Mouse (Mus musculus) MEL (cell line): Measurements from ENCODE around the gene Dohh. TPM values are rescaled to one million over a fixed set of nuclear protein-coding genes. Genes with fewer than 3 reads are reported as not detected.

ENCODE experiments used
- DNase-seq: peaks from one replicate; pipeline ENCODE4 v3.0.0; 2011; ENCODE audit warnings: low read depth, low spot score
- H3K27ac ChIP-seq: 2 replicates; pipeline ENCODE4 v1.5.1; 2012; ENCODE audit warnings: low read depth, mild to moderate bottlenecking, control low read depth, low read length, moderate library complexity; ENCODE audit not compliant: control insufficient read depth
- H3K27me3 ChIP-seq, 2 experiments: fragments of 150-350 bp in 1 of 2; sonication (generic) in 1 of 2; 2 replicates each; pipeline ENCODE4 v1.6.1; 2012; ENCODE audit warnings: low read length in 2 of 2, mild to moderate bottlenecking in 2 of 2, improper control_type of control experiment in 1 of 2, moderate library complexity in 1 of 2; ENCODE audit not compliant: insufficient read depth in 2 of 2, control insufficient read depth in 1 of 2
- H3K36me3 ChIP-seq, 2 experiments: 2 replicates each; pipeline ENCODE4 v1.6.1; 2012 to 2014; ENCODE audit warnings: low read length in 2 of 2, improper control_type of control experiment in 1 of 2, inconsistent platforms in 1 of 2, mild to moderate bottlenecking in 1 of 2; ENCODE audit not compliant: insufficient read depth in 2 of 2, control insufficient read depth in 1 of 2
- H3K4me1 ChIP-seq, 2 experiments: fragments of 150-350 bp in 1 of 2; sonication (generic) in 1 of 2; 2 replicates each; pipeline ENCODE4 v1.6.1; 2012; ENCODE audit warnings: low read length in 2 of 2, improper control_type of control experiment in 1 of 2, mild to moderate bottlenecking in 1 of 2; ENCODE audit not compliant: insufficient read depth in 2 of 2, control insufficient read depth in 1 of 2
- H3K4me3 ChIP-seq, 2 experiments: fragments of 150-350 bp in 1 of 2; sonication (generic) in 1 of 2; 2 replicates each; pipeline ENCODE4 v1.5.1; 2012; ENCODE audit warnings: low read depth in 2 of 2, low read length in 2 of 2, mild to moderate bottlenecking in 2 of 2, moderate library complexity in 2 of 2, control low read depth in 1 of 2, improper control_type of control experiment in 1 of 2; ENCODE audit not compliant: control insufficient read depth in 1 of 2, insufficient read depth in 1 of 2
- H3K79me2 ChIP-seq: 2 replicates; pipeline ENCODE4 v1.6.1; 2012; ENCODE audit warnings: mild to moderate bottlenecking, low read length, moderate library complexity; ENCODE audit not compliant: control insufficient read depth, poor library complexity, insufficient read depth
- H3K9ac ChIP-seq: 2 replicates; pipeline ENCODE4 v1.6.1; 2012; ENCODE audit warnings: low read depth, mild to moderate bottlenecking, control low read depth, low read length, moderate library complexity; ENCODE audit not compliant: control insufficient read depth, poor library complexity, severe bottlenecking
- H3K9me3 ChIP-seq: fragments of 150-350 bp; sonication (generic); replicated peaks from 2 replicates; pipeline ENCODE4 v1.6.1; 2012; ENCODE audit warnings: mild to moderate bottlenecking, low read length, improper control_type of control experiment, moderate library complexity; ENCODE audit not compliant: insufficient read depth
- BHLHE40 ChIP-seq: IDR thresholded peaks from 2 replicates; pipeline ENCODE4 v1.6.1; 2012; ENCODE audit warnings: low read depth, mild to moderate bottlenecking, inconsistent platforms, low read length, improper control_type of control experiment, borderline replicate concordance
- CHD1 ChIP-seq: IDR thresholded peaks from 2 replicates; pipeline ENCODE4 v1.6.1; 2012; ENCODE audit warnings: low read depth, mild to moderate bottlenecking, inconsistent platforms, low read length, improper control_type of control experiment
- ELF1 ChIP-seq: IDR thresholded peaks from 2 replicates; pipeline ENCODE4 v1.6.1; 2014; ENCODE audit warnings: low read depth, mild to moderate bottlenecking, inconsistent platforms, low read length, improper control_type of control experiment, moderate library complexity
- ETS1 ChIP-seq: IDR thresholded peaks from 2 replicates; pipeline ENCODE4 v1.6.1; 2012; ENCODE audit warnings: low read depth, mild to moderate bottlenecking, inconsistent platforms, low read length, improper control_type of control experiment, moderate library complexity
- GATA1 ChIP-seq: IDR thresholded peaks from 2 replicates; pipeline ENCODE4 v1.6.1; 2011; ENCODE audit warnings: low read depth, low read length, improper control_type of control experiment
- MAFK ChIP-seq: IDR thresholded peaks from 2 replicates; pipeline ENCODE4 v1.6.1; 2011; ENCODE audit warnings: low read depth, mild to moderate bottlenecking, low read length, improper control_type of control experiment, borderline replicate concordance
- MEF2A ChIP-seq: IDR thresholded peaks from 2 replicates; pipeline ENCODE4 v1.6.1; 2014; ENCODE audit warnings: low read depth, mild to moderate bottlenecking, inconsistent platforms, low read length, improper control_type of control experiment; ENCODE audit not compliant: poor library complexity, insufficient replicate concordance, severe bottlenecking; ENCODE audit errors: extremely low read depth
- MYC ChIP-seq: IDR thresholded peaks from 2 replicates; pipeline ENCODE4 v1.6.1; 2011; ENCODE audit warnings: low read depth, mild to moderate bottlenecking, low read length, improper control_type of control experiment, moderate library complexity
- NELFE ChIP-seq: IDR thresholded peaks from 2 replicates; pipeline ENCODE4 v1.6.1; 2011; ENCODE audit warnings: low read depth, low read length, improper control_type of control experiment
- POLR2A ChIP-seq, 2 experiments: IDR thresholded peaks; 2 replicates each; pipeline ENCODE4 v1.6.1; 2011 to 2012; ENCODE audit warnings: low read length in 2 of 2, mild to moderate bottlenecking in 2 of 2, control low read depth in 1 of 2, improper control_type of control experiment in 1 of 2, low read depth in 1 of 2, moderate library complexity in 1 of 2; ENCODE audit not compliant: control insufficient read depth in 1 of 2, insufficient read depth in 1 of 2, poor library complexity in 1 of 2
- POLR2AphosphoS5 ChIP-seq: IDR thresholded peaks from 2 replicates; pipeline ENCODE4 v1.6.1; 2012; ENCODE audit warnings: low read depth, borderline replicate concordance, mild to moderate bottlenecking, inconsistent platforms, low read length, moderate library complexity, mixed read lengths
- RCOR1 ChIP-seq: IDR thresholded peaks from 2 replicates; pipeline ENCODE4 v1.6.1; 2012; ENCODE audit warnings: low read depth, mild to moderate bottlenecking, inconsistent platforms, low read length, improper control_type of control experiment
- TCF12 ChIP-seq: IDR thresholded peaks from 2 replicates; pipeline ENCODE4 v1.6.1; 2014; ENCODE audit warnings: low read depth, mild to moderate bottlenecking, inconsistent platforms, low read length, improper control_type of control experiment, moderate library complexity
- ZC3H11A ChIP-seq: IDR thresholded peaks from 2 replicates; pipeline ENCODE4 v1.6.1; 2012; ENCODE audit warnings: low read depth, mild to moderate bottlenecking, inconsistent platforms, low read length, improper control_type of control experiment
- polyA plus RNA-seq, 2 experiments: library from polyadenylated mRNA; stranded (reverse) in 1 of 2; unstranded in 1 of 2; fragments of >175 nt in 1 of 2; fragments of >200 nt in 1 of 2; gene quantifications; 2 replicates each; pipeline versions ENCODE4 v1.2.1 to v1.2.4; 2012; ENCODE audit warnings: low replicate concordance in 2 of 2, low read depth in 1 of 2; ENCODE audit not compliant: insufficient read length in 2 of 2, insufficient read depth in 1 of 2, missing spikeins in 1 of 2
- total RNA-seq: library from RNA; depleted of rRNA; stranded (reverse); fragments of 300-350 nt; gene quantifications from 2 replicates; pipeline ENCODE4 v1.2.3, GENCODE M21; 2012

The Dohh gene
- total and polyA plus RNA-seq, 3 experiments = 145 to 153 TPM; not detected in 1

DNA sequence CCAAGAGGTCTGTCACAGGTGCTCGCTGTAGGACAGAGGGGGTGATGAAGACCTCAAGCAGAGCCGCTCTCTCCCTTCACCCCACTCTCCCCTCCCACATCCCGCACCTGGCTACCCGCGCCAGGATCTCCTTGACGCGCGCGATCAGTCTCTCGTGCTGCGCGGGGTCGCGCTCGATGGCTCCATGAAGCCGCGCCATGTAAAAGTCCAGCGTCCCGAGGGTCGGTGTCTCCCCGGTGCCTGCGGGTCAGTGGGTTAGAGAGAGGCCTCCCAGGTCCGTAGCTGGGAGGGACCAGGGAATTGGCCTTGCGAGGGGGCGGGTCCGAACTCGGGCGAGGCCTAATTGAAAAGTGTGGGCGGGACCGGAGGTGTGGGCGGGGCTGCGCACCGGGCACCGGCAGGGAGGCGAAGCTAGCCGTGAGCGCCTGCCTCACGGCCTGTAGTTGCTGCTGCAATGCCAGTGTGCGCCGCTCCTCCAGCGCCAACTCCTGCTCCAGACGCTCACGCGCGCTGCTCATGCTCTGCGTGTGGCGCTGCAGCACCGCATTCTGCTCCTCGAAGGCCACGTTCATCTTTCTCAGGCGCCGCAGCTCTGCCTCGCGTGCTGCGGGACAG is 37.7 kb upstream of the Dohh start:
- no peak overlapping the region for H3K27ac ChIP-seq
- no peaks in the 10 kb centered on the region for H3K9me3 ChIP-seq
- peaks cover 11 to 13% of the 10 kb centered on the region in 2 experiments; a peak in 3 of 4 replicates for H3K4me1 ChIP-seq
- peaks cover 4% of the 10 kb centered on the region; the same call in 1 of the 2 replicates for H3K79me2 ChIP-seq
- TF ChIP-seq GATA1 (no peak), MYC (no peak), ZC3H11A (no peak)
- TF ChIP-seq, all 39 proteins: peak for 0
- Histone ChIP-seq H3K36me3 (peaks cover 0 to 3% of the 10 kb centered on the region in 2 experiments; a peak in 2 of 4 replicates), H3K4me3 (no peak overlapping the region), H3K27me3 (no peaks in the 10 kb centered on the region), H3K9ac (no peak overlapping the region)
- DNase-seq = no peak

DNA sequence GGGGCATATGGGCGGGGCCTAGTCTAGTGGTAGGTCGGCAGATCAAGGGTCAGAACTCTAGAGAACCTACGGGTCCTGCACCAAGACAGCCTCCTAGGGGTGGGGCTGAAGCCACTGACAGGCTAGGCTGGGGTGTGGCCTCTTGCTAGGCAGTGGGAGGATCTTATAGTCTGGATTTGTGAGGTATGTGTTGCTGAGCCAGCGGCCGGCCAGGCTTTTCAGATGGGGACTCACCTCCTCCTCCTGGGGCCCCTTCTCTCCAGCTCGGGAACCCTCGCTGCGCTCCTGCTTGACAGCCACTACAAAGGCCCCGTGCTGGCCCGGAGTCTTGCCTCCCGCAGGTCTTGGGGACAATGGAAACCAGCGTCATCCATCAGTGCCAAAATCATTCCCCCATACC is 35.1 kb upstream of the Dohh start:
- DNase-seq = peak; percentile 76
- peaks cover 4% of the 10 kb centered on the region; the same call in 1 of the 2 replicates for H3K79me2 ChIP-seq
- TF ChIP-seq MEF2A (no peak), NELFE (no peak), ZC3H11A (no peak), POLR2AphosphoS5 (no peak), MAFK (no peak), ELF1 (no peak), TCF12 (no peak), CHD1 (no peak), GATA1 (no peak), POLR2A (IDR thresholded peaks at IDR 0.05; ENCODE audit: control insufficient read depth in 1 of 2, insufficient read depth in 1 of 2, low read depth in 1 of 2, low read length in 2 of 2, poor library complexity in 1 of 2) (no peak; a peak in 1 of 4 replicates), ETS1 (no peak), RCOR1 (no peak), BHLHE40 (no peak)
- TF ChIP-seq, all 39 proteins: peak for 0
- Histone ChIP-seq H3K36me3 (peaks cover 0 to 10% of the 10 kb centered on the region in 2 experiments; a peak in 2 of 4 replicates), H3K9ac (peak overlapping the region; percentile 84), H3K9me3 (no peaks in the 10 kb centered on the region), H3K4me1 (peaks cover 16 to 19% of the 10 kb centered on the region in 2 experiments), H3K27me3 (no peaks in the 10 kb centered on the region), H3K4me3 (peak overlapping the region; percentile 81 to 94), H3K27ac (no peak overlapping the region)
